Mouse (Mus musculus) testis, adult 10 weeks (tissue): ENCODE measurements around the gene Fam32a. TPM values are rescaled to one million over a fixed set of nuclear protein-coding genes. Genes with fewer than 3 reads are reported as not detected.

Experiments used
- polyA plus RNA-seq: library from polyadenylated mRNA; stranded (reverse); fragments of 350-450 nt; fragmentation: Illumina TruSeq; extraction: RNeasy Lipid Tissue Mini Kit (QIAGEN cat#74804); gene quantifications from one replicate; pipeline ENCODE4 v1.2.3, GENCODE M21; 2014; ENCODE audit warnings: low read depth, low replicate concordance

Gene Fam32a
- polyA plus RNA-seq = 10.3 TPM

GRCm38 (mm10) chr8:72219541-72220363, at the start of gene Fam32a:
Fam32a (plus strand) TSS chr8:72219730.

GRCm38 (mm10) chr8:72189417-72190214, 29.9 kb upstream of the Fam32a start, which contains the start of gene Hsh2d:
Hsh2d (plus strand) TSS chr8:72189638.

GRCm38 (mm10) chr8:72212751-72213150, 6.8 kb upstream of the Fam32a start, which contains the start of gene Cib3:
Cib3 (minus strand) TSS chr8:72212837.

GRCm38 (mm10) chr8:72213536-72213935, 6.0 kb upstream of the Fam32a start, which contains the start of gene Gm11034:
Gm11034 (minus strand) TSS chr8:72213636.

GRCm38 (mm10) chr8:72239499-72240402, 20.2 kb downstream of the Fam32a start, which contains the start of gene Ap1m1:
Ap1m1 (plus strand) TSS chr8:72240018.

Other genes with a start within 250 kb of the Fam32a start
- gene Cyp4f18, start 210.1 kb upstream of the Fam32a start, polyA plus RNA-seq = not detected
- not detected for gene Olfr372, start 178.5 kb upstream of the Fam32a start, polyA plus RNA-seq
- gene Olfr373, start 136.6 kb upstream of the Fam32a start, polyA plus RNA-seq = not detected
- not detected for gene Olfr374, start 112.7 kb upstream of the Fam32a start, polyA plus RNA-seq
- 24.6 TPM for gene Tpm4, start 84.8 kb upstream of the Fam32a start, polyA plus RNA-seq
- 36.1 TPM for gene Rab8a, start 58.5 kb upstream of the Fam32a start, polyA plus RNA-seq
- 0.29 TPM for gene Hsh2d, start 30.1 kb upstream of the Fam32a start, polyA plus RNA-seq
- gene Cib3, start 6.9 kb upstream of the Fam32a start, polyA plus RNA-seq = 0.31 TPM
- gene Gm11034, start 6.1 kb upstream of the Fam32a start, polyA plus RNA-seq = not detected
- gene Ap1m1, start 20.3 kb downstream of the Fam32a start, polyA plus RNA-seq = 90.0 TPM
- gene Gm10282, start 85.5 kb downstream of the Fam32a start, polyA plus RNA-seq = 0.81 TPM
- gene Klf2, start 99.3 kb downstream of the Fam32a start, polyA plus RNA-seq = 5.9 TPM
- 11.7 TPM for gene Eps15l1, start 201.7 kb downstream of the Fam32a start, polyA plus RNA-seq
- gene Calr3, start 224.1 kb downstream of the Fam32a start, polyA plus RNA-seq = 92.0 TPM
- 8.8 TPM for gene 1700030K09Rik, start 224.2 kb downstream of the Fam32a start, polyA plus RNA-seq